25 mouse cellular contexts compared by ENCODE assay signal in genomic region chr1:190290061-190290460, GRCm38 (mm10).
A peak's percentile ranks its signal among the peaks of the same experiment; 100 is the strongest.
DNase-seq lines count a peak whose midpoint lies in the region; ATAC-seq lines count a peak whose summit lies in the region.
"Had no signal": no experiment of that assay in that cellular context is flagged by ENCODE, and none has a peak within 500 bp of the region (broad histone marks: within the 10 kb centered on the region; RNA-seq: fewer than 3 reads in every experiment).

No protein-coding gene starts in this region.

- no peak for ATAC-seq in kidney, embryonic 15.5 days (replicated peaks; ENCODE audit: low FRiP score)
- ATAC-seq: CD4-positive, CD25-positive, alpha-beta regulatory T cell, adult 4 months; forebrain, embryonic 16.5 days; hindbrain, embryonic 16.5 days; inflammation-experienced regulatory T-cells, adult 6 months; intestine, postnatal 0 days had no signal

- no peaks in the 10 kb centered on the region for H3K9me3 ChIP-seq in kidney, embryonic 15.5 days (replicated peaks)
- H3K9me3 ChIP-seq: embryonic facial prominence, embryonic 15.5 days; forebrain, embryonic 10.5 days; hindbrain, embryonic 12.5 days had no signal

- H3K27me3 ChIP-seq in kidney, embryonic 15.5 days, result peaks cover 36% of the 10 kb centered on the region
- H3K27me3 ChIP-seq: embryonic facial prominence, embryonic 15.5 days; hindbrain, embryonic 12.5 days had no signal

- DNase-seq in adrenal gland, adult (ENCODE audit: inconsistent age in 2 of 2, low spot score in 1 of 2), result peak; percentile 75 to 79
- no peak for DNase-seq in adrenal gland, postnatal 4 days (ENCODE audit: low spot score in 2 of 2)
- peak; percentile 20 to 26 for DNase-seq in heart, adult 18-20 months
- DNase-seq in heart, postnatal 10 days, result no peak
- peak; percentile 19 for DNase-seq in testis, postnatal 10 days (ENCODE audit: low spot score)
- no peak for DNase-seq in testis, postnatal 14 days (ENCODE audit: low spot score)
- DNase-seq: B cell, adult 2 months; cerebellum, adult 11 months; cerebellum, adult 8-10 months; cerebellum, postnatal 14 days; embryo, embryonic 11 days; gastrocnemius, postnatal 10 days; heart, postnatal 36 days had no signal

- intact Hi-C loops in heart, postnatal 10 days (cut with DNase I), result no loop called here

- WGBS in kidney, embryonic 15.5 days, result 83% methylated on average over 11 of the region's 11 CpGs

- H3K36me3 ChIP-seq in kidney, embryonic 15.5 days, result no peaks in the 10 kb centered on the region
- H3K36me3 ChIP-seq: embryonic facial prominence, embryonic 15.5 days; forebrain, embryonic 10.5 days; G1E; hindbrain, embryonic 12.5 days had no signal

- H3K4me3 ChIP-seq in kidney, embryonic 15.5 days (replicated peaks), result no peak overlapping the region
- H3K4me3 ChIP-seq: embryonic facial prominence, embryonic 15.5 days; erythroblast, embryonic 14.5 days; forebrain, embryonic 10.5 days; hindbrain, embryonic 12.5 days had no signal

- peaks cover 9% of the 10 kb centered on the region for H3K4me1 ChIP-seq in kidney, embryonic 15.5 days
- H3K4me1 ChIP-seq: embryonic facial prominence, embryonic 15.5 days had no signal

- H3K27ac ChIP-seq in kidney, embryonic 15.5 days, result no peak overlapping the region
- H3K27ac ChIP-seq: embryonic facial prominence, embryonic 15.5 days; forebrain, embryonic 10.5 days; hindbrain, embryonic 12.5 days had no signal

- H3K4me2 ChIP-seq in kidney, embryonic 15.5 days, result no peak overlapping the region
- H3K4me2 ChIP-seq: embryonic facial prominence, embryonic 15.5 days; heart, embryonic 11.5 days; hindbrain, embryonic 12.5 days had no signal

- H3K9ac ChIP-seq in kidney, embryonic 15.5 days, result no peak overlapping the region
- H3K9ac ChIP-seq: embryonic facial prominence, embryonic 15.5 days; hindbrain, embryonic 12.5 days had no signal

Comparison
In these comparisons a context has a peak if more than half of its experiments do, and no peak if none do; other contexts are left out.
1. DNase-seq: peak in adrenal gland, adult (2 of 2), heart, adult 18-20 months (2 of 2) and testis, postnatal 10 days (single experiment); none in adrenal gland, postnatal 4 days (0 of 2), heart, postnatal 10 days (0 of 2) and testis, postnatal 14 days (single experiment).